Mouse (Mus musculus) spleen, adult 2 months (tissue): ENCODE data around the gene Rab19.

Source experiments
- CTCF ChIP-seq: fragments of 200-500 bp; IDR thresholded peaks from 2 replicates; pipeline ENCODE4 v1.5.1; 2011; ENCODE audit warnings: mild to moderate bottlenecking, inconsistent platforms; ENCODE audit not compliant: insufficient read depth, insufficient read length, insufficient replicate concordance; ENCODE audit errors: extremely low read depth
- POLR2A ChIP-seq: fragments of 200-500 bp; IDR thresholded peaks from 2 replicates; pipeline ENCODE4 v1.6.1; 2011; ENCODE audit warnings: low read depth, low read length, inconsistent platforms

DNA sequence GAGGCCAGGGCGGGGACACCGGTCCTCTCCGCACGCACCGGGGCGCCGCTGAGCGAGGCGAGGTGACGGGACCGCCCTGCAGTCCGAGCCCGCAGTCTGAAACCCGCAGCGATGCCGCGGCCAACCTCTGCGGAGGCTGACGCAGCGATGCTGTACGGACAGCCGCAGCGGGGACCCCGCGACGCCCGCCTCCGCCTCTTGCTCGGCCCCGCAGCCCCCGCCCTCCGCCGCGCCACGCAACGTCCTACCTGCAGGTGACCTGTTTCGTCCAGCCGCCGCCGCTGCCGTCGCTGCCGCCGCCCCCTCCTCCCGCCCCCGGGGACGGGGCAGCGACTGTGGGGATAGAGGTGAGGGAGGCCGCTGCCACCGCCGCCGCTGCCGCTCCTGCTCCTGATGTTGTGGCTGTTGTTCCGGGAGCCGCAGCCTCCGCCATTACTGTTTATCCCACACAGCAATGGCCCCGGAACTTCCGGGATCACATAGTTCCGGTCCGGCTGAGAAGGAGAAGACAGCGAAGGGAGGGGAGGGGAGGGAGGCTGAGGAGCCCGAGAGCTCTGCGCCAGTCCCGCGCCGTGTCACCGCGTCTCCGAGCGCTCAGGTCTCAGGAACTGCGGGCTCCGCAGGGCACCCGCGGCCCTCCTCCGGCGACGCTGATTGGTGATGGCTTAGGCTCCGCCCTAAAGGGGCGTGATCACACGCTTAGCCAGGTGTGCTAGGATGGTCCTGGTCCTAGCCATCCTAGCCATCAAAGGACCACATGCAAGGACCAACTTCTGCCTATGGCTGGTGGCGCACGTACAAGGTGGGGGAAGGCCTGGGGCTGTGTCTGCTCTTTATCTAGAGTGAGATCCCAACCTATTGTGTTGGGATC, 39.1 kb downstream of the Rab19 start, which contains the start of gene Mkrn1:
- TF ChIP-seq POLR2A (peak; percentile 68), CTCF (no peak)
